Mouse (Mus musculus): Measurements from ENCODE around the gene Acp5. TPM values are rescaled to one million over a fixed set of nuclear protein-coding genes. Genes with fewer than 3 reads are reported as not detected.

Acp5 gene
- 101 and 225 TPM in 2 replicates for polyA plus RNA-seq (2012; ENCODE audit: low replicate concordance)

DNA sequence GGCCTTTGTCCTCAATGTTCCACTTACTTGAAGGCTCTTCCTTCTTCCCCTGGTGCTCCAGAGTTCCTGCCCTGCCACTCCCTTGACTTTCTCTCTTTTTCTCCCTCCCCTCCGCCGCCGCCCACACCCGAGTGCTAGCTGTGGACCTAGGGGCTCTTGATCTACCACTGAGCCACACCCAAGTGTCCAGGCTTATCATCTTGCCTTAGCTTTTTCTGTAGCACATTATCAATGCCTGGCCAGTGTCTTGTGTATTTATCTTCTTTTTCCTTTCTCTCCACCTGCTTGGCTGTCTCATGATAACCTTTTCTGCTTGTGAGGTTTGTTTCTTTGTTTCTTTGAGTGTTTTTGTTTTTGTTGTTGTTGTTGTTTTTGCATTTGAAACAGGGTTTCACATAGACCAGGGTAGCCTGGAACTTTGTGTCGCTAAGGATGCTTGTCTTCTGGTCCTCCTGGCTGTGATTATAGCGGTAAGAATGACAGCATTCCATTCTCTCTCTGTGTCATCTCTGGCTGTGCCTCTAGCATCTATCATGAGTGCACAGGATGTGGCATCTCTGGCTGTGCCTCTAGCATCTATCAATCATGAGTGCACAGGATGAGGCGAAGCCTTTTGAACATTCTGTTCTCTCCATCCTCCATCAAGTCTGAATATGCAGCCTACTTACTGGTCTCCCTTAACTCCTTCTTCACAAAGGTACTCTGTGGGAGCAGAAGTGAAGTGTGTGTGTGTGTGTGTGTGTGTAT is at the start of gene Acp5:
Acp5 (minus strand) TSS at position 68 of the 747 bp plus-strand sequence.

DNA sequence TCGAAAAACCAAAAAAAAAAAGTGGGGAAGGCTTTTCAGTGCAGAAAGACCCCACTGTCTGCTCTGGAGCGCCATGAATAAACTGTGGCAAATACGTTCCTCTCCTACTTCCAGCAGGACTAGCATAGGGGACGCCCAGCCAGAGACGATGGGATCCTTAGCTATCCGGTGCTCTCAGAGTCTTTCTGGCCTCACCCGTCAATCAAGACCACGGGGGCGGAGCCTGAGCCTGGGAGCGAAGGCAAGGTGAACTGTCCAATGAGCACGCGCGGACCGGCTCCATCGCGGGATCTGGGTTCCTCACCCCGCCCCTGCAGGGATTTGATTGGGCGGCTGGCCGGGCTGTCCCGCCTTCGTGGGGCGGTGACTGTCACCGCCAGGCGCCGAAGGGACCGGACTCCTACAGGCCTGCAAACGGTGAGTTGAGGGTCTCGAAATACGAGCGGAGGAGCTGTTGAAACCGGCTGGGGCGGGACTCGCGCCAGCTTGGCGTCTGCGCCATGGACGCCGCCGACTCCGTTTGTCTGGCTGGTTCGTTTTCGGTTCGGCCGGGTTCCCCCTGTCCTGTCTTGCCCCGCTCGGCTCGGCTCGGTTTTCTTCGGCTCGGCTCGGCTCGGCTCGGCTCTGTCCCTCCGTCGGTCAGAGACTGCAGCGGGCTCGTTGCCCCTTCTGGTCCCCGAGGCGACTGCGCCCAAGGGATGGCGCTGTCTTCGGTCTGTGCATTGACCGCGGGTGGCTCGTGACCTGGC is 21.2 kb upstream of the Acp5 start, which contains the start of gene Pigyl:
Pigyl (plus strand) TSS at position 350 of the 749 bp plus-strand sequence.

DNA sequence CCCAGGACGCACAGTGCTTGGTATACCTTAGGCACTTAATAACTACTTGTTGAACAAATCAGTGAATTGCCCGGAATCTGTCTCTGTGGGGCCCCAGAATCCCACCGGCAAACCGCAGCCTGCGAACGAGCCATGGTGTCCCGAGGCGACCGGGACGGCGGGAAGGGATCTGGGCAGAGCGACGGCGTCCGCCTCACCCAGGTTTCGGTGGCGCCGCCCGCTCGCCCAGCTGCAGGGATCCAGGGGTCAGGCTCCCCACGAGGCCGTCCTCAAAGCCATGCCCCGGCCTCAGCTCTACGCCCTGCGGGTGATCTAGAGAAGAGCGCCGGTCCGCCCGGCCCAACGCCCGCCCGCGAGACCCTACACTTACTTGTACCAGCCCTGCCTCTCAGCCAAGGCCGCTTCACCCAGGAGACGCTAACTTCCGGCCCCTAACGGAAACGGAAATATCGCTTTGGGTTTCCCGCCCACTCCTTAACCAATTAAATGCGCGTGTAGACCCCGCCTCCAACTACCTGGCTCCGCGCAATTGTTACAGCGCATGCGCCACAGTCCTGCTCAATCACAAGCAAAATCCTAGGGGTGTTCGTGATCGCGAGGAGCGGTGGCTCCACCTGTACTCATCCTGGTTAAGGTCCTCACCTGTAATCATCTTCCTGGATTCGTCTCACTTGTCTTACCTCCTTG is 18.6 kb downstream of the Acp5 start, which contains the start of gene Elof1:
Elof1 (minus strand) TSS at position 433 of the 687 bp plus-strand sequence.

GRCm38 (mm10) chr9:22098993-22099696 is 36.4 kb downstream of the Acp5 start, which contains the start of gene Cnn1:
Gene Cnn1 (plus strand): TSS chr9:22099216.

DNA sequence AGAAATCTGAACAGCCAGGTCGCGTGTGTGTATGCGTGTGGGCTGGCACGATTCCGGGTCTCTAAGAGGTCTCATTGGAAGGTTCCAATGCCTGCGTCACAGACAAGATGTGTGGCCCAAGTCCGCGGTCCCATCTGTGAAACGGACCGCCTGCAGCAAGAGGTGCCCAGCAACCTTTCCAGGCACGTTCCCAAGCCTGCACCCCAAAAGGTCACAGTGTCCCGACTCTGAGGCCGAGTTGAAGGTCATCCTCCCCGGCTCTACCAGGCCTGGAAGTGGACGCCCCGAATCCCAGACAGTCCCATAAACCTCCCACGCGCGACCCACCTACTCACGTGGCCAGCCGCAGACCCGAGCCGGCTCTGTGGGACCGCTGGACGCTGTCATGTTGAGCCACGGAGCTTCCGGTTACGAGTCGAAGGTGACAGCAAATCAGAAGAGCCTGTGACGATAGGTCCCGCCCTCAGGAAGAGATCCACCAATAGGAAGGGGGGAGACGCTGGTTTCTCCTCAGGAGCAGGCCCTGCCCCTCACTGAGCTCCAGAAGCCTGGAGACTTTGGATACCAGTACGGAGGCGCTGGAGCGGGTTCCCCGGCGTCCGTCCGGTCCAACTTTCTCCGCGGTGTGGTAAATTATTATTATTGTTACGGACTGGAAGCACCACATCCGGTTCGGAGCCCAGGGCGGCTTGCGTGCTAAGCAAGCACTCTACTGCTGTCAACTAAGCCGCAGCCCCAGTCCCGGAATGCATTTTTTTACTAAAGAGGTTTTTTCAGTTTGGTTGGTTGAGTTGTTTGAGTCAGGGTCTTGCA is 50.3 kb downstream of the Acp5 start, which contains the start of gene Ecsit:
Ecsit (minus strand) TSS at position 417 of the 813 bp plus-strand sequence.

Other genes starting within 250 kb of the Acp5 start
- 2.8 and 3.1 TPM in 2 replicates for gene Rab3d, start 217.5 kb downstream of the Acp5 start, polyA plus RNA-seq (2012; ENCODE audit: low replicate concordance)
- gene Ccdc159, start 208.2 kb downstream of the Acp5 start, polyA plus RNA-seq (2012; ENCODE audit: low replicate concordance): 0.15 and 0.30 TPM in 2 replicates
- gene Tmem205, start 208.2 kb downstream of the Acp5 start, polyA plus RNA-seq (2012; ENCODE audit: low replicate concordance): 7.7 and 9.7 TPM in 2 replicates
- 2.7 and 3.5 TPM in 2 replicates for gene Plppr2, start 198.7 kb downstream of the Acp5 start, polyA plus RNA-seq (2012; ENCODE audit: low replicate concordance)
- 5.8 and 8.2 TPM in 2 replicates for gene Swsap1, start 180.0 kb downstream of the Acp5 start, polyA plus RNA-seq (2012; ENCODE audit: low replicate concordance)
- gene Epor, start 172.2 kb downstream of the Acp5 start, polyA plus RNA-seq (2012; ENCODE audit: low replicate concordance): 411 and 740 TPM in 2 replicates
- 3.8 and 4.2 TPM in 2 replicates for gene Rgl3, start 146.3 kb downstream of the Acp5 start, polyA plus RNA-seq (2012; ENCODE audit: low replicate concordance)
- not detected in 2 replicates for gene Ccdc151, start 133.1 kb downstream of the Acp5 start, polyA plus RNA-seq (2012; ENCODE audit: low replicate concordance)
- 89.7 and 142 TPM in 2 replicates for gene Prkcsh, start 132.9 kb downstream of the Acp5 start, polyA plus RNA-seq (2012; ENCODE audit: low replicate concordance)
- 0.05 TPM in 1 of 2 replicates, not detected in the other for gene Elavl3, start 83.7 kb downstream of the Acp5 start, polyA plus RNA-seq (2012; ENCODE audit: low replicate concordance)
- gene Gm49318, start 64.5 kb downstream of the Acp5 start, polyA plus RNA-seq (2012; ENCODE audit: low replicate concordance): not detected in 2 replicates
- 19.9 and 36.2 TPM in 2 replicates for gene Zfp653, start 64.3 kb downstream of the Acp5 start, polyA plus RNA-seq (2012; ENCODE audit: low replicate concordance)
- 15.6 and 32.9 TPM in 2 replicates for gene Ecsit, start 50.3 kb downstream of the Acp5 start, polyA plus RNA-seq (2012; ENCODE audit: low replicate concordance)
- not detected in 2 replicates for gene Cnn1, start 36.5 kb downstream of the Acp5 start, polyA plus RNA-seq (2012; ENCODE audit: low replicate concordance)
- gene Elof1, start 18.5 kb downstream of the Acp5 start, polyA plus RNA-seq (2012; ENCODE audit: low replicate concordance): 20.8 and 209 TPM in 2 replicates
- gene Pigyl, start 21.1 kb upstream of the Acp5 start, polyA plus RNA-seq (2012; ENCODE audit: low replicate concordance): 38.8 and 41.8 TPM in 2 replicates
- gene Zfp872, start 52.4 kb upstream of the Acp5 start, polyA plus RNA-seq (2012; ENCODE audit: low replicate concordance): not detected in 2 replicates
- gene Zfp809, start 90.0 kb upstream of the Acp5 start, polyA plus RNA-seq (2012; ENCODE audit: low replicate concordance): 4.1 and 5.4 TPM in 2 replicates
- 0.12 and 0.36 TPM in 2 replicates for gene Zfp599, start 124.2 kb upstream of the Acp5 start, polyA plus RNA-seq (2012; ENCODE audit: low replicate concordance)
- 2.2 and 2.7 TPM in 2 replicates for gene Zfp810, start 171.9 kb upstream of the Acp5 start, polyA plus RNA-seq (2012; ENCODE audit: low replicate concordance)

Data from leukemia stem cell, adult 10-12 weeks (primary cell).